Mouse (Mus musculus) adrenal gland, postnatal 25 days (tissue): ENCODE results near the gene Tmem204. TPM values are rescaled to one million over a fixed set of nuclear protein-coding genes. Genes with fewer than 3 reads are reported as not detected.
"Not testable (repeated sequence)": the region's sequence is repeated elsewhere in the genome, so short reads cannot be mapped to it uniquely, and the experiment has no call there.

Experiments used
- DNase-seq: peaks from one replicate; pipeline ENCODE4 v3.0.0; 2021; ENCODE audit warnings: mixed read lengths
- long read RNA-seq: library from polyadenylated mRNA; stranded (forward); transcript quantifications from one replicate; pipeline ENCODE4 v2.0.0, GENCODE M21; 2021
- total RNA-seq: library from RNA; stranded (reverse); gene quantifications from 2 replicates; pipeline ENCODE4 v1.2.3, GENCODE M21; 2021

Gene Tmem204
- 27.7 and 31.5 TPM in 2 replicates for total RNA-seq
- long read RNA-seq, transcript Tmem204-201 (3 exons, 1,846 nt): major isoform, 56 of 61 reads
- long read RNA-seq, partial matches to known transcripts: 0 of 61 reads
- long read RNA-seq, other reads (novel, unspliced or antisense): 5 of 61 reads

GRCm38 (mm10) chr17:25083444-25083931 is at the start of gene Tmem204:
Gene Tmem204, minus strand, starts transcription at chr17:25083591.
- no peak for DNase-seq

GRCm38 (mm10) chr17:25130060-25130459 is 46.7 kb upstream of the Tmem204 start:
- DNase-seq: no peak

- no peak for DNase-seq
Measured at GRCm38 (mm10) chr17:25127681-25128080, 44.3 kb upstream of the Tmem204 start.

- DNase-seq: peak; percentile 53
Measured at GRCm38 (mm10) chr17:25127079-25127478, 43.7 kb upstream of the Tmem204 start.

- DNase-seq: not testable (repeated sequence)
Measured at GRCm38 (mm10) chr17:25125442-25126060, 42.2 kb upstream of the Tmem204 start.

GRCm38 (mm10) chr17:25123979-25124378 is 40.6 kb upstream of the Tmem204 start:
- no peak for DNase-seq

GRCm38 (mm10) chr17:25120406-25120805 is 37.0 kb upstream of the Tmem204 start, which contains the start of gene Ptx4:
Gene Ptx4, plus strand, starts transcription at chr17:25120760.
- no peak for DNase-seq

- peak; percentile 39 for DNase-seq
Measured at GRCm38 (mm10) chr17:25117263-25117662, 33.9 kb upstream of the Tmem204 start.

GRCm38 (mm10) chr17:25115664-25116432 is 32.5 kb upstream of the Tmem204 start, which contains the start of gene Telo2:
Gene Telo2, minus strand, starts transcription at chr17:25115967.
- DNase-seq: peak; percentile 95

- DNase-seq: peak; percentile 28
Measured at GRCm38 (mm10) chr17:25114908-25115645, 31.7 kb upstream of the Tmem204 start.

GRCm38 (mm10) chr17:25112423-25112810 is 29.0 kb upstream of the Tmem204 start:
- DNase-seq: no peak

GRCm38 (mm10) chr17:25111739-25112422 is 28.5 kb upstream of the Tmem204 start:
- peak; percentile 48 for DNase-seq

GRCm38 (mm10) chr17:25111220-25111619 is 27.8 kb upstream of the Tmem204 start:
- DNase-seq: no peak

GRCm38 (mm10) chr17:25110590-25110989 is 27.2 kb upstream of the Tmem204 start:
- no peak for DNase-seq

- DNase-seq: peak; percentile 40
Measured at GRCm38 (mm10) chr17:25109578-25109977, 26.2 kb upstream of the Tmem204 start.

- DNase-seq: no peak
Measured at GRCm38 (mm10) chr17:25107786-25108185, 24.4 kb upstream of the Tmem204 start.

GRCm38 (mm10) chr17:25101338-25101737 is 17.9 kb upstream of the Tmem204 start:
- no peak for DNase-seq

GRCm38 (mm10) chr17:25100052-25100451 is 16.7 kb upstream of the Tmem204 start:
- no peak for DNase-seq

GRCm38 (mm10) chr17:25096221-25096620 is 12.8 kb upstream of the Tmem204 start:
- no peak for DNase-seq

GRCm38 (mm10) chr17:25090450-25090849 is 7.1 kb upstream of the Tmem204 start:
- DNase-seq: no peak

GRCm38 (mm10) chr17:25089158-25089557 is 5.8 kb upstream of the Tmem204 start:
- no peak for DNase-seq

- no peak for DNase-seq
Measured at GRCm38 (mm10) chr17:25086724-25087123, 3.3 kb upstream of the Tmem204 start.
